Mouse (Mus musculus): ENCODE results near the gene Gm10309. TPM values are rescaled to one million over a fixed set of nuclear protein-coding genes. Genes with fewer than 3 reads are reported as not detected.

Gm10309 gene
- polyA plus RNA-seq (2012; fragmentation: generic; extraction: Trizol): 0.05 TPM

GRCm38 (mm10) chr17:86505183-86505631 lies at the start of gene Gm10309:
Gm10309 (minus strand) TSS chr17:86505232.
- Histone ChIP-seq H3K36me3 (ENCODE audit: control insufficient read depth, insufficient read depth) (no peaks in the 10 kb centered on the region), H3K4me2 (ENCODE audit: low read depth) (no peak within 1 kb of the TSS), H3K27me3 (ENCODE audit: control insufficient read depth, insufficient read depth, insufficient read length) (no peaks in the 10 kb centered on the region), H3K79me2 (ENCODE audit: control insufficient read depth, insufficient read depth) (no peaks in the 10 kb centered on the region), H3K4me3 (no peak within 1 kb of the TSS), H3ac (ENCODE audit: control insufficient read depth, insufficient read length) (no peak within 1 kb of the TSS)
- TF ChIP-seq MYOD1 (IDR thresholded peaks at IDR 0.05; ENCODE audit: control insufficient read depth in 1 of 3, insufficient read length in 2 of 3, low read depth in 2 of 3) (no peak), SRF (IDR thresholded peaks at IDR 0.05; ENCODE audit: control insufficient read depth, insufficient read length, low read depth) (no peak), REST (IDR thresholded peaks at IDR 0.05; ENCODE audit: insufficient read depth, insufficient read length) (no peak), POLR2AphosphoS2 (IDR thresholded peaks at IDR 0.05; ENCODE audit: insufficient read length, low read depth) (no peak), TCF12 (IDR thresholded peaks at IDR 0.05; ENCODE audit: insufficient read depth, poor library complexity, severe bottlenecking) (no peak), USF1 (IDR thresholded peaks at IDR 0.05; ENCODE audit: low read depth) (no peak), MAX (IDR thresholded peaks at IDR 0.05; ENCODE audit: low read depth) (no peak), TCF3 (IDR thresholded peaks at IDR 0.05; ENCODE audit: insufficient read length, low read depth) (no peak), MYOG (IDR thresholded peaks at IDR 0.05; ENCODE audit: control insufficient read depth in 1 of 3, insufficient read depth in 1 of 3, insufficient read length in 2 of 3, low read depth in 2 of 3) (no peak), POLR2A (IDR thresholded peaks at IDR 0.05; ENCODE audit: insufficient read length, low read depth) (no peak), CEBPB (IDR thresholded peaks at IDR 0.05; ENCODE audit: insufficient read depth, poor library complexity, severe bottlenecking) (no peak), E2F4 (IDR thresholded peaks at IDR 0.05; ENCODE audit: insufficient read depth) (no peak)

GRCm38 (mm10) chr17:86551995-86552394 lies 47.0 kb upstream of the Gm10309 start:
- no peak overlapping the region for H3ac ChIP-seq (ENCODE audit: control insufficient read depth, insufficient read length)

DNA sequence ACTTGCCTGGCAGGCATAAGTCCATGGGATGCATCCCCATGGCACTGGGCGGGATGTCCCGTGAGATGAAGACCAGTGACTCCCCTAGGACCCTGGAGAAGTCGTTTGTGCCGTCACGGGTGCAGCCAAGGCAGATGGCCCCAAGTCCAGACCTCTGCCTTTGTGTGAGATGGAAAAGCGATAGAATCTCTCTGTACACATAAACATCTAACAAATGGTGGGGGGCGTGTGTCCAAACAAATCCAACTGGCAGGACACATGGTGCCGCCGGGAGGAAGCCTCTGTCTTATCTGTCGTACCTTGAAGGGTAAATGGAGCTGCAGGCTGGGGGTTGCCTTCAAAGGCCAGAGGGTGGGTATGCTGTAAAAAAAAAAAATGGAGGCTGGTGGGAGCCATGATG lies 46.5 kb upstream of the Gm10309 start:
- Histone ChIP-seq H3K4me2 (ENCODE audit: low read depth) (no peak overlapping the region), H3K79me2 (ENCODE audit: control insufficient read depth, insufficient read depth) (no peaks in the 10 kb centered on the region), H3K4me3 (no peak overlapping the region)

More at GRCm38 (mm10) chr17:86551995-86552394, 47.0 kb upstream of the Gm10309 start:
- H3K27me3 ChIP-seq (ENCODE audit: control insufficient read depth, insufficient read depth, insufficient read length): no peaks in the 10 kb centered on the region
- TF ChIP-seq USF1 (IDR thresholded peaks at IDR 0.05; ENCODE audit: low read depth) (no peak), POLR2A (IDR thresholded peaks at IDR 0.05; ENCODE audit: insufficient read length, low read depth) (no peak), TCF3 (IDR thresholded peaks at IDR 0.05; ENCODE audit: insufficient read length, low read depth) (no peak), SRF (IDR thresholded peaks at IDR 0.05; ENCODE audit: control insufficient read depth, insufficient read length, low read depth) (no peak), MYOD1 (IDR thresholded peaks at IDR 0.05; ENCODE audit: control insufficient read depth in 1 of 3, insufficient read length in 2 of 3, low read depth in 2 of 3) (no peak), MYOG (IDR thresholded peaks at IDR 0.05; ENCODE audit: control insufficient read depth in 1 of 3, insufficient read depth in 1 of 3, insufficient read length in 2 of 3, low read depth in 2 of 3) (no peak), E2F4 (IDR thresholded peaks at IDR 0.05; ENCODE audit: insufficient read depth) (no peak), POLR2AphosphoS2 (IDR thresholded peaks at IDR 0.05; ENCODE audit: insufficient read length, low read depth) (no peak)
- H3K4me2 ChIP-seq (ENCODE audit: low read depth): no peak overlapping the region
- H3K79me2 ChIP-seq (ENCODE audit: control insufficient read depth, insufficient read depth): no peaks in the 10 kb centered on the region
- H3K4me3 ChIP-seq: no peak overlapping the region
- H3K36me3 ChIP-seq (ENCODE audit: control insufficient read depth, insufficient read depth): no peaks in the 10 kb centered on the region

GRCm38 (mm10) chr17:86549128-86549527 lies 44.1 kb upstream of the Gm10309 start:
- TF ChIP-seq CEBPB (IDR thresholded peaks at IDR 0.05; ENCODE audit: insufficient read depth, poor library complexity, severe bottlenecking) (no peak), USF1 (IDR thresholded peaks at IDR 0.05; ENCODE audit: low read depth) (no peak), MAX (IDR thresholded peaks at IDR 0.05; ENCODE audit: low read depth) (no peak), POLR2AphosphoS2 (IDR thresholded peaks at IDR 0.05; ENCODE audit: insufficient read length, low read depth) (no peak), MYOD1 (IDR thresholded peaks at IDR 0.05; ENCODE audit: control insufficient read depth in 1 of 3, insufficient read length in 2 of 3, low read depth in 2 of 3) (no peak), REST (IDR thresholded peaks at IDR 0.05; ENCODE audit: insufficient read depth, insufficient read length) (no peak), TCF3 (IDR thresholded peaks at IDR 0.05; ENCODE audit: insufficient read length, low read depth) (no peak), TCF12 (IDR thresholded peaks at IDR 0.05; ENCODE audit: insufficient read depth, poor library complexity, severe bottlenecking) (no peak), POLR2A (IDR thresholded peaks at IDR 0.05; ENCODE audit: insufficient read length, low read depth) (no peak), MYOG (IDR thresholded peaks at IDR 0.05; ENCODE audit: control insufficient read depth in 1 of 3, insufficient read depth in 1 of 3, insufficient read length in 2 of 3, low read depth in 2 of 3) (no peak)
- no peak overlapping the region for H3ac ChIP-seq (ENCODE audit: control insufficient read depth, insufficient read length)
- no peaks in the 10 kb centered on the region for H3K36me3 ChIP-seq (ENCODE audit: control insufficient read depth, insufficient read depth)
- H3K4me2 ChIP-seq (ENCODE audit: low read depth): no peak overlapping the region
- H3K79me2 ChIP-seq (ENCODE audit: control insufficient read depth, insufficient read depth): no peaks in the 10 kb centered on the region
- no peak overlapping the region for H3K4me3 ChIP-seq
- H3K27me3 ChIP-seq (ENCODE audit: control insufficient read depth, insufficient read depth, insufficient read length): no peaks in the 10 kb centered on the region

More for the DNA sequence above, 46.5 kb upstream of the Gm10309 start:
- TF ChIP-seq CEBPB (IDR thresholded peaks at IDR 0.05; ENCODE audit: insufficient read depth, poor library complexity, severe bottlenecking) (no peak), SRF (IDR thresholded peaks at IDR 0.05; ENCODE audit: control insufficient read depth, insufficient read length, low read depth) (no peak), POLR2A (IDR thresholded peaks at IDR 0.05; ENCODE audit: insufficient read length, low read depth) (no peak), REST (IDR thresholded peaks at IDR 0.05; ENCODE audit: insufficient read depth, insufficient read length) (no peak), MYOD1 (IDR thresholded peaks at IDR 0.05; ENCODE audit: control insufficient read depth in 1 of 3, insufficient read length in 2 of 3, low read depth in 2 of 3) (no peak)
- Histone ChIP-seq H3ac (ENCODE audit: control insufficient read depth, insufficient read length) (no peak overlapping the region), H3K27me3 (ENCODE audit: control insufficient read depth, insufficient read depth, insufficient read length) (no peaks in the 10 kb centered on the region), H3K36me3 (ENCODE audit: control insufficient read depth, insufficient read depth) (no peaks in the 10 kb centered on the region)

- Histone ChIP-seq H3K4me3 (no peak overlapping the region), H3K36me3 (ENCODE audit: control insufficient read depth, insufficient read depth) (no peaks in the 10 kb centered on the region), H3K27me3 (ENCODE audit: control insufficient read depth, insufficient read depth, insufficient read length) (no peaks in the 10 kb centered on the region), H3K4me2 (ENCODE audit: low read depth) (no peak overlapping the region), H3ac (ENCODE audit: control insufficient read depth, insufficient read length) (no peak overlapping the region), H3K79me2 (ENCODE audit: control insufficient read depth, insufficient read depth) (no peaks in the 10 kb centered on the region)
- no peak for TF ChIP-seq TCF3 (IDR thresholded peaks at IDR 0.05; ENCODE audit: insufficient read length, low read depth)
- TF ChIP-seq SRF (IDR thresholded peaks at IDR 0.05; ENCODE audit: control insufficient read depth, insufficient read length, low read depth): no peak
- TF ChIP-seq MYOG (IDR thresholded peaks at IDR 0.05; ENCODE audit: control insufficient read depth in 1 of 3, insufficient read depth in 1 of 3, insufficient read length in 2 of 3, low read depth in 2 of 3): no peak
- no peak for TF ChIP-seq POLR2AphosphoS2 (IDR thresholded peaks at IDR 0.05; ENCODE audit: insufficient read length, low read depth)
- no peak for TF ChIP-seq MYOD1 (IDR thresholded peaks at IDR 0.05; ENCODE audit: control insufficient read depth in 1 of 3, insufficient read length in 2 of 3, low read depth in 2 of 3)
- TF ChIP-seq TCF12 (IDR thresholded peaks at IDR 0.05; ENCODE audit: insufficient read depth, poor library complexity, severe bottlenecking): no peak
- no peak for TF ChIP-seq REST (IDR thresholded peaks at IDR 0.05; ENCODE audit: insufficient read depth, insufficient read length)
- TF ChIP-seq CEBPB (IDR thresholded peaks at IDR 0.05; ENCODE audit: insufficient read depth, poor library complexity, severe bottlenecking): no peak
These were observed 41.5 kb upstream of the Gm10309 start for GRCm38 (mm10) chr17:86546529-86546928.
